Mouse (Mus musculus): Measurements from ENCODE around the gene Hilpda. TPM values are rescaled to one million over a fixed set of nuclear protein-coding genes. Genes with fewer than 3 reads are reported as not detected.

The Hilpda gene
- total RNA-seq, 2 experiments from 2014 or later, result 6.4 to 6.6 TPM

DNA sequence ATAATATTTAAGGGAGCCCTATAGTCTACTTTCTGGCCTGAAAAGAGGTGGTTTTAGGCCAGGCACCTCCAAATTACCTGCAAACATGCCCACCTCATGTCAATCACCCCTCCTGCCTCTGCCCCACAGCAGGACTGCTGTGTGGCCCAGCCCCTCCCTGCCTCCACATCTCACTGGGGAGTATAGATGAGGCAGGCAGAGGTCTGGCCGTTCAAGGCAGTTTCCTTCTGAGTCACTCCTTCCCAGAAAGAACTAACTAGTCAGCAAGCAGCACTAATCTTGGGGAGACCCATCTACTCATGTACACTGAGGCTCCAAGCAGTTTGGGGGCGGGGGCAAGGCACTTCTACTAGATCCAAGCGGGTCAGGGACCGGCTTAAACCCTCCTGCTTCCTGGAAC lies 25.2 kb upstream of the Hilpda start:
- no peak overlapping the region for H3K27ac ChIP-seq
- DNase-seq (ENCODE audit: low spot score in 2 of 2), result no peak
- no peak overlapping the region for H3K4me3 ChIP-seq
- TF ChIP-seq CTCF (conservative IDR thresholded peaks at IDR 0.05), result no peak

DNA sequence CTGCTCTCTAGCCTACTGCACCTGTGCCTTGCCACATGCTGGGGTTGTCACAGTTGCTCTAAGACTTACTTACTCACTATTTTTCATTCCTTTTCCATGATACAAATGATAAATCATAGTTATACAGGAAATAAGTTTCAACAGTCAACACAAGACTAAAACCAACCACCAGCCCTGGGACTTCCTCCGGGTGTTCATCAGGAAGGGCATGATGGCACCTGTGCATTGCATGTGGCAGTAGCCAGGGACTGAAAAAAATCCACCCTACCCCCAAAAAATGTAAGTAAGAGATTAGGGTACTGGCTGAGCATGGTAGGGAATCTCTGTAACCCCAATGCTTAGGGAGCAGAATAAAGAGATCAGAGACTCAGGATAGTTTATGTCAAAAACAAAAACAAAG lies 12.9 kb upstream of the Hilpda start:
- no peak overlapping the region for H3K4me3 ChIP-seq
- DNase-seq (ENCODE audit: low spot score in 2 of 2), result no peak
- TF ChIP-seq CTCF (conservative IDR thresholded peaks at IDR 0.05), result no peak
- no peak overlapping the region for H3K27ac ChIP-seq

DNA sequence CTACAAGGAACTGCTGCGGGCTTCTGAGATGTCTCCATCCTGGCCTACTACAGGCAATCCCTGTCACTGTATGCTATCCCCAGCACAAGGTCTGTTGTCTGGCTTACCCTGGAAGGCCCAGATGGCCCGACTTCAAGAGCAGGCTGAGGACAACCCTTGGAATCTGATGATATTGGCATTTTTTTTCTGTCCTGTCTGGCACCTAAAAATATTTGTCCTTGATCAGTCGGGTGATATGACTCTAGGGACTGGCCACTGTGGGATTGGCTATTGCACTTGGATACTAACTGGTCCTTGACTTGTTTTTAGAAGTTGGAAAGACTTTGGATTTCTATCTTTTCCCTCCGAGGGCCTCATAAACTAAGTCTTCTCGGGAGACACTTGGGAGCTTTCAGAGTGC lies 10.5 kb upstream of the Hilpda start:
- no peak for TF ChIP-seq CTCF (conservative IDR thresholded peaks at IDR 0.05)
- Histone ChIP-seq H3K4me3 (no peak overlapping the region), H3K27ac (no peak overlapping the region)
- DNase-seq (ENCODE audit: low spot score in 2 of 2), result no peak

DNA sequence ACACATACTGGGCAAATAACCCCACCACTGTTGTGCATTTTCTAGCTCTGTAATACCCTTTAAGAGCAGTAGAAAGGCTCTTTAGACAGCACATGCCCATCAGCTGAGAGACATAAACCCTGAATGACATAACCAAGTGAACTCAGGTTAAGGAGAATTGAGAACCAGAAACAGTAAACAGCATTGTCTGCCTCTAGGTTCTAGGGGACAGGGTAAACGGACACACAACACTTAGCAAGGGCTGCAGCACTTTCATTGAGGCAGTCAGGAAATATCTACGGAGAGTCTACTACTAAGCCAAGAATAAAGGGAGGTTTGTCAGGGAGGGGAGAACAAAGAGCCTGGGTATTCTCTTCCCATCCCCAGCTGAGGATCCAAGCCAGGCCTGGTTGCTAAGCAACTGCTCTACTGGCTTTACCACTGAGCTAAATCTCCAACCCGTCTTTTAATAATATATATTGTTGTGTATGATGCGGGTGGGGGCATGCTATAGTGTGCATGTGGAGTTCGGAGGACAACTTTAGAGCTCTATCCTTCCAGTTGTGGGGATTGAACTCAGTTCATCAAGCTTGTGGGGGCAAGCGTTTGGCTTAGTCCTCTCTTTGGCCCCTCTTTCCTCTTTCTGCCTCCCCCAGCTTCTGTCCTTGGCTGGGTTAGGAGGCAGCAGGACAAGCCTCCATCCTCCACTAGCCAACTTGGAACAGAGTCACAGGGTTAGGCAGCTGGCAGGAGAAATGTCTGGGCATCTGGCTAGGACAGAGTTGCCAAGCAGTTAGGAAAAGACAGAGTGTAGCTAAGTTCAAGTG lies 8.4 kb upstream of the Hilpda start:
- DNase-seq (ENCODE audit: low spot score in 2 of 2), result peak; percentile 42 to 66
- peak overlapping the region; percentile 48; the same call in 1 of the 2 replicates for H3K27ac ChIP-seq
- TF ChIP-seq CTCF (conservative IDR thresholded peaks at IDR 0.05), result no peak
- H3K4me3 ChIP-seq, result no peak overlapping the region

DNA sequence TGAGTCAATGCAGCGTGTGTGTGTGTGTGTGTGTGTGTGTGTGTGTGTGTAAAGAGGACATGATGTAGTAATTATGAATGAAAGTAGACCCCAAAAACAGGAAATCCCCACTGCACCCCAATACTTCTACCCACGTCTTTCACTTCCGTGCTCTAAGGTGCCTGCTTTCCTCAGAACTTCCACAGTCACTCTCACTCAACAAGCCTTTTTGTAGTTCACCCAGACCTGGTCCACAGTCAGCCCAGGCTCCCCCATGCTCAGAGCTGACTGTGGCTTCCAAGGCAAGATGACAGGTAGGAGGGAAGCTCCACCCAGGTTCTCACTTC lies 7.9 kb upstream of the Hilpda start:
- no peak overlapping the region for H3K4me3 ChIP-seq
- no peak for TF ChIP-seq CTCF (conservative IDR thresholded peaks at IDR 0.05)
- no peak for DNase-seq (ENCODE audit: low spot score in 2 of 2)
- H3K27ac ChIP-seq, result no peak overlapping the region

DNA sequence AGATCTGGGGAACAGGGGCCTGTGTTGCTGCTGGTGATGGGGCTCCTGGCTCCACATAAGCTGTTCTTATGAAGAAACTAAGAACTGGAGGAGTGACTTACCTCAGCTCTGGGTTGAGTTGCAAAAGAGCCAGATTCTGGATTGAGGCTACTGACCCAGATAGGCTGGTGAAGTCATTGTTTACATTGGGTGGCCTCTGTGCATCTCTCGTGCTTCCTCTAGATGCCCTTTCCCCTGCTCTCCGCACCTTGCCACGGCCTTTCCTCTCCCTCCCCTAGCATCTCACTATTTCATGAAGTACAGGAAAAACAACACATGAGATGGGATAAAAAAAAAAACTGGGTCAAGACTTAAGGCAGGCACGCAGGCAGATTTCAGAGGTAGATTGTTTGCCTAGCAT lies 5.4 kb upstream of the Hilpda start:
- TF ChIP-seq CTCF (conservative IDR thresholded peaks at IDR 0.05), result no peak
- no peak for DNase-seq (ENCODE audit: low spot score in 2 of 2)
- Histone ChIP-seq H3K4me3 (no peak overlapping the region), H3K27ac (no peak overlapping the region)

DNA sequence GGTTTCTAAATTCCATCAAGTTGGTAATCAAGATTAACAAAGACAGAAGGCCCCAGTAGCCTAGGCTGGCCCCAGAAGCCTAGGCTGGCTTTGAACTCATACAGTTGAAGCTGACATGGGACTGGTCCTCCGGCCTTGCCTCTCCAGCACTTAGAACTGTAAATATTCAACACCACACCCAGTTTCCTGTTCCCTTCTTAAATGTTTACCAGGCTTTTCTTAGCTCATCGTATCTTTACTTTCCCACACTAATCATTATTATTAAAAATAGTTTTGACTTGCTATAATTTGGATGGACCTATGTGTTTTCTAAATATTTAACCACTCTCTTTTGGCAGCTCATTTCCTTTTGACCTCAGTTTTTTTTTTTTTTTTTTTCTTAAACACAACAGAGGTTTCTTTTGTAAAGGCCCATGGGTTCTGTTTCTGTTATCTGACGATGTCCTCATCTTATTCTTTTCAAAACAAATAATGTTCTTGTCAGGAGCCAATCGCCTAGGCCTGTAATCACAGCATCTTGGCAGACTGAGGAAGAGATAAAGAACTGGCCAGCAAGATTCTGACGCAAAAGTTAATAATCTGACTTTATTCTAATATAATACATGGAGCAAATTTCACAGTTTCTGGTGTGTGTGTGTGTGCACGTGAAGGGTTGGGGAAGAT lies 3.2 kb upstream of the Hilpda start:
- no peak overlapping the region for H3K27ac ChIP-seq
- H3K4me3 ChIP-seq, result no peak overlapping the region

DNA sequence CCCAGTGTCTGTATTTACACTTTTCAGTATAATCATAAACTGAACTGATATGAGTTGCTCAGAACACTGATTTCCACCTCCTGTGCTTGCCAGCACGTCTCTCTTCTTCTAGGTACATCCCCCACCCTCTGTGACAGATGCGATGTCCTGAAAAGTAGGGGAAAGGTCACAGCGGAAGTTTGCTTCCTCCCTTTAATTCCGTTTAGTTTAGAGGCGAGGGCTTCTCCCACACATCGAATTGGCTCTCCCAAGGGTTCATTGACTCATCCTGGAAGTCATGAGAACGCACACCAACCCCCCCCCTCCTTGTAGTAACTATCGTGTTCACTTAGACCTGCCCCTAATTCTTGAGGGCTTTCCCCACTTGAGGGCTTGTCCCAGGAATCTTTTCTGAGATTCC lies 1.3 kb upstream of the Hilpda start:
- DNase-seq (ENCODE audit: low spot score in 2 of 2), result no peak
- Histone ChIP-seq H3K4me3 (peak overlapping the region; percentile 42), H3K27ac (no peak overlapping the region)
- no peak for TF ChIP-seq CTCF (conservative IDR thresholded peaks at IDR 0.05)

More for the DNA sequence above, 3.2 kb upstream of the Hilpda start:
- DNase-seq (ENCODE audit: low spot score in 2 of 2), result no peak
- no peak for TF ChIP-seq CTCF (conservative IDR thresholded peaks at IDR 0.05)

DNA sequence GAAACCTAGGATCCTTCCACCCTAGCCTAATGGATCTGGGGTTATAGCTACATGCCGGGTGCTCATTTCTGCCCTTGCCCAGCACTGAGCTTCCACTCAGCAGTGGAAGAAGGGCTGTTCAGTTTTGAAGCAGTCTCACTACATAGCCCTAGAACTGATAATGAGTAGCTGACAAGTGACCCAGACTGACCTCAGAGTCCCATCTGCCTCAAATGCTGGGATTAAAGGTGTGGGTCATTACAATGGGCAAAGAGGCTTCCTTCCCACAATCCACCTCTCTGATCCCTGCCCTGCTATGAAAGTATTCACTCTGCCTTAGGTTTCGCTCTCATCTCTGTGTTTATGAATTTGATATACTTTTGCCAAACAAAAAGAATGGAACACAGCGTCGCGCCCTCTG lies 4.5 kb downstream of the Hilpda start:
- DNase-seq (ENCODE audit: low spot score in 2 of 2), result no peak
- Histone ChIP-seq H3K4me3 (no peak overlapping the region), H3K27ac (no peak overlapping the region)
- TF ChIP-seq CTCF (conservative IDR thresholded peaks at IDR 0.05), result no peak

DNA sequence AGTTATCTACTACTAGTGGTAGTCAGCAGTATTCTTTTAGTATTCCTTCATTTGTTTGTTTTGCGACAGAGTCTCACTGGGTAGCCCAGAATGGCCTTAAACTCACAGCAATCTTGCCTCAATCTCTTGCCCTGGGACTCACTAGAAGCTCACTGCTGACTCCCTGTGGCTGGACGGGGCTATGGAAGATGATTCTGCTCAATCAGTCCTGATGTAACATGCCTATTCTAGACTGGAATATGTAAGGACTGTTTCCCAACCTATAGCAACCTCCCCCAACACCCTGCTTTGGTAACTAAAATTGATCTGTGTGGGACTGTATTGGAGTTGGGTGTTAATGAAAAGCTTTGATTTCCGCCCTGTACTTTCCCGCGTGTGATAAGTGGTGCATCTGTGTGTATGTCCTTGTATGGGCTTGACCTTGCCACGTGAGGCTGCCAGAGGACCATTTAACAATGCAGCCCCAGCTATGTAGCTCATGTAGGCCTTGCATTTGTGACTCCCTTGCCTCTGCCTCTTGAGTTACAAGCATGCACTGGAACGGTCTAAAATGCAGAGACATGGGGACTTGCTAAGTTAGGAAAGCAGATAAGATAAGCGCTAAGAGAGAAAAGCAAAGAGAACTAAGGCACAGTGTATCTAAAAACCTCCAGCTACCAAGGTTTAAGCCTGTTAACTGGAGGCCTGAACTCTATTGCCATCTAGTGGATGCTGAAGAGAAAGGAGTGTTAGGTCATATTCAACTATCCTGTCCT lies 6.4 kb downstream of the Hilpda start:
- Histone ChIP-seq H3K4me3 (no peak overlapping the region), H3K27ac (no peak overlapping the region)
- peak; percentile 75 for TF ChIP-seq CTCF (conservative IDR thresholded peaks at IDR 0.05)
- DNase-seq (ENCODE audit: low spot score in 2 of 2), result peak; percentile 60 to 62

DNA sequence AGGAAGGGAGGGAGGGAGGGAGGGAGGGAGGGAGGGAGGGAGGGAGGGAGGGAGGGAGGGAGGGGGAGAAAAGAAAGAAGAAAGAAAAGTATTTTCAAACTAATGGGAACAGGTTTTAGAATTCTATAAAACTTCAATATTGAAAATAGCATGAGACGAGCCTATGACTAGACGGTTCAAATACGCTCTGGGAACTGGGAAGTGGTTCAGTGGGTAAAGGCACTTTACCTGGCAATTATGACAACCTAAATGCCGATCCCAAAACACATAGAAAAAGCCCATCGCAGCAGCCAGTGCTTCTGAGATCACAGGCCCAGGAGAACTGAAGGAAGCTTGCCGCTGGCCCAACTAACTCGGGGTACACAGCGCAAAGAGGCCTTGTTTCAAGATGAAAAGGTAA lies 7.0 kb downstream of the Hilpda start, which contains the start of gene Fam71f2:
TSS of gene Fam71f2 (plus strand) at position 301 of the 400 bp plus-strand sequence.
- DNase-seq (ENCODE audit: low spot score in 2 of 2), result no peak
- Histone ChIP-seq H3K27ac (no peak within 1 kb of the TSS), H3K4me3 (no peak within 1 kb of the TSS)
- peak; percentile 44; the same call in 1 of the 2 replicates for TF ChIP-seq CTCF (conservative IDR thresholded peaks at IDR 0.05)

DNA sequence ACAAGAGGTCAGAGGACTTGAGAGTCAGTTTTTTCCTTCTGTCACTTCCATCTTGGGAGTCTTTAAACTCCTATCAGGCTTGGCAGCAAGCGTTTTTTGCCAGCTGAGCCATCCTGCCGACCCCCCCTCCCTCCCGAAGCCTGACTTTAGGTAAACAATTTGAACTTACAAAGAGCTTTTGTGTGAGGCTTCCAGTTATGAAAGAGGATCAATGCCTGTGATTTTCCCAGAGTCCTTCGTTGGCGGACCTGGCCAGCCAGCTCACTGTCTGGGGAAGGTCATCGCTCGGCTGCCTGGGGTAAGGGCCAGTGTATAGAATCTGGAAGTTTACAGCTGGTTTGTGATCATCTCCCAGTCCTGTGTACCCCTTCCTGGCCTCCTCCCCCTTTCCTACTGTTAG lies 8.4 kb downstream of the Hilpda start:
- DNase-seq (ENCODE audit: low spot score in 2 of 2), result no peak
- no peak overlapping the region for H3K27ac ChIP-seq
- TF ChIP-seq CTCF (conservative IDR thresholded peaks at IDR 0.05), result no peak
- no peak overlapping the region for H3K4me3 ChIP-seq

DNA sequence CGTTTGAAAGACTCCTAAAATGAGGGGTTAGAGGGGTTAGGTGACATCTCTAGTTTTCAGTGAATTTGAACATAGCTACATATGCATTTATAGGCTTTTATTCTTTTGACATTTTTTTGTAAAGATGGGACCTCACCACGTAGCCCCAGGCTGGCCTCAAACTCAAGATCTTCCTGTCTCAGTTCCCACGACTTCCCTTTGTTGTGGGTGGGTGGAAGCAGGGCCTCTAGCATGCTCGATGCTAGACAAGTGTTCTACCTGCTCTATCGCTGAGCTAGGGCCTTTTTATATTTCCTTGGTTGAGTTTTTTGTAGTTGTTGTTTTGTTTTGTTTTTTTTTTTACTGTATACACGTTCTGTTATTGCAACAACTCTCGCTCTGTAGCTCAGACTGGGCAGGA lies 14.6 kb downstream of the Hilpda start:
- no peak for DNase-seq (ENCODE audit: low spot score in 2 of 2)
- Histone ChIP-seq H3K4me3 (no peak overlapping the region), H3K27ac (no peak overlapping the region)
- TF ChIP-seq CTCF (conservative IDR thresholded peaks at IDR 0.05), result no peak

Data from layer of hippocampus, adult 2 months (tissue).